Mouse (Mus musculus) limb, embryonic 11.5 days (tissue): ENCODE results near the gene Ptar1. TPM values are rescaled to one million over a fixed set of nuclear protein-coding genes. Genes with fewer than 3 reads are reported as not detected.

Source experiments
- ATAC-seq: fragments of 200-750 bp; cut with Nextera tagmentation; 2 replicates; pipeline ENCODE4 v1.8.0; 2017; ENCODE audit warnings: low read depth; ENCODE audit not compliant: insufficient number of reproducible peaks, low FRiP score, low TSS enrichment
- DNase-seq: peaks from one replicate; pipeline ENCODE4 v3.0.0-alpha.2; 2015; ENCODE audit warnings: low spot score
- H3K27ac ChIP-seq: fragments of 300-500 bp; sonication (generic); replicated peaks from 2 replicates; pipeline ENCODE4 v1.5.1; 2014; ENCODE audit warnings: low read depth, mild to moderate bottlenecking, low read length
- H3K27me3 ChIP-seq: fragments of 300-500 bp; sonication (generic); 2 replicates; pipeline ENCODE4 v1.6.1; 2014; ENCODE audit warnings: mild to moderate bottlenecking, low read length, mixed read lengths; ENCODE audit not compliant: control insufficient read depth, insufficient read depth
- H3K36me3 ChIP-seq: fragments of 300-500 bp; sonication (generic); 2 replicates; pipeline ENCODE4 v1.6.1; 2014; ENCODE audit warnings: mild to moderate bottlenecking, low read length, moderate library complexity, mixed read lengths; ENCODE audit not compliant: control insufficient read depth, insufficient read depth
- H3K4me1 ChIP-seq: fragments of 300-500 bp; sonication (generic); 2 replicates; pipeline ENCODE4 v1.6.1; 2014; ENCODE audit warnings: low read length, mixed read lengths; ENCODE audit not compliant: control insufficient read depth, insufficient read depth
- H3K4me2 ChIP-seq: fragments of 300-500 bp; sonication (generic); 2 replicates; pipeline ENCODE4 v1.6.1; 2014; ENCODE audit warnings: low read depth, mild to moderate bottlenecking, moderate library complexity; ENCODE audit not compliant: severe bottlenecking
- H3K4me3 ChIP-seq: fragments of 300-500 bp; sonication (generic); 2 replicates; pipeline ENCODE4 v1.5.1; 2014; ENCODE audit warnings: low read depth, low read length
- H3K9ac ChIP-seq: fragments of 300-500 bp; sonication (generic); 2 replicates; pipeline ENCODE4 v1.6.1; 2014; ENCODE audit warnings: mild to moderate bottlenecking, low read length
- H3K9me3 ChIP-seq: fragments of 300-500 bp; sonication (generic); 2 replicates; pipeline ENCODE4 v1.6.1; 2016; ENCODE audit warnings: low read length; ENCODE audit not compliant: control insufficient read depth
- WGBS: fragments of 180-500 bp; shearing (Covaris S2); extraction: QIAGEN DNeasy Blood & Tissue Kit; methylation state at CpG from one replicate; pipeline ENCODE4 v1.1.7; 2014; 5-methylcytosine and 5-hydroxymethylcytosine counted together
- polyA plus RNA-seq: library from polyadenylated mRNA; unstranded; fragments of >200 nt; fragmentation: Nextera tagmentation; extraction: Ambion mirVana; gene quantifications from 2 replicates; pipeline ENCODE4 v1.2.1, GENCODE M21; 2014

Ptar1 gene
- polyA plus RNA-seq, 1 experiment from 2014 or later = 7.3 TPM

DNA sequence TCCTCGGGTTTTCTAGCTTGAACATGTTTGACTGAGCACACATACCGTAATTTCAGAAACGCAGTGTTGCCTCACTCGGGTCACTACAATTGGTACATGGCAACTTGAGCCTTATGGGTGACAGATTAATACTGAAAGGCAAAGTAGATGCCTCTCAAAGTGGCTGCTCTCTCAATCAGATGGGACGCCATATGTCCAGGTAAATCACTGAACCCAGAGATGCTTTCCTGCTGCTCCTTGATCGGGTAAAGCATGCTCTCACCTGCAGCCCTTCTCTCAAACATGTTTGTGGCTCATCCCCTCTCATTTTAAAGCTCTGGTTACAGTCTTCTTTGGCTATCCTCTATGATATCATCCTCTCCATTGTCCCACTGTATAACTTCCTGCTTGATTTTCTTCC, 76.1 kb downstream of the Ptar1 start:
- Histone ChIP-seq H3K36me3 (no peaks in the 10 kb centered on the region), H3K4me3 (no peak overlapping the region), H3K9ac (no peak overlapping the region), H3K4me2 (no peak overlapping the region), H3K9me3 (no peaks in the 10 kb centered on the region), H3K27me3 (peaks cover 15% of the 10 kb centered on the region), H3K27ac (no peak overlapping the region), H3K4me1 (no peaks in the 10 kb centered on the region)
- WGBS = 84% methylated on average over 6 of the region's 6 CpGs
- DNase-seq (no peak), ATAC-seq (no peak)

DNA sequence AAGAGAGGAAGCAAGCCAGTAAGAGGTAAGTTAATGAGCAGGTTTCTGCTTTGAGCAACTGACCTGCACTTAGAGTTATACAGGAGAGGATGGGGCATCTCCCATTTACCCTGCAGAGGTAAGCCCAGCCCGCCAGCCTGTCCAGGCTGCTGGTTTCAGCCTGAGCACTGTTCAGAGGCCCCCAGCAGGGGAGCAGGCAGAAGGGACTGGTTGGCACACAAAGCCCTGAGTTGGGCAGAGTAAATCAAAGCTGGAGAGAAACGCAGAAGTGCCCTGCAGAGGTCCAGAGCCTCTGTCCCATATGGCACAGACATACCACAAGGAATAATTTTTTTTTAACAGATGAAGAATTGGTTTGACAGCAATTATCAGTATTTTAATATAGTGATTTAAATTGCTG, 76.8 kb downstream of the Ptar1 start:
- WGBS = 66% methylated on average over 2 of the region's 2 CpGs
- Histone ChIP-seq H3K4me2 (no peak overlapping the region), H3K4me1 (no peaks in the 10 kb centered on the region), H3K27me3 (peaks cover 15% of the 10 kb centered on the region), H3K4me3 (no peak overlapping the region), H3K9me3 (no peaks in the 10 kb centered on the region), H3K9ac (no peak overlapping the region), H3K36me3 (no peaks in the 10 kb centered on the region), H3K27ac (no peak overlapping the region)
- no peak for DNase-seq
- ATAC-seq = no peak

DNA sequence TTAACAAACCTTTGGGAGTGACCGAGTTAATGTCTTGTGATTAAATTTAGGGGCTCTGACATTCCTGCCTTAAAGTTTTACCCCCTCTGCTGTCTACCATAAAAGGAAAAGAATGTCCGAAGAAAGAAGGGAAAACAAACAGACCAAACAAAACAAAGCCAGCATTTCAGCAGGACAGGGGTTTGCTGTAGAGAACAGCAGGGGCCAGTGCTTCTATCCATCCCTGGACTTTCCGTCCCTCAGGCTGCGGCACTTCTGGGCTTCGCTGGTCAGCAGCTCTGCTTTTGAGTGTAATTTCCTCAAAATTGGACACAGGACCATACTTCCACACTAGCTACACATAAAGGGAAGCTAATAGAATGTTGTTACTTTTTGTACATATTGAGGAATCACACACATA, 81.6 kb downstream of the Ptar1 start:
- no peak overlapping the region for H3K4me2 ChIP-seq
- no peaks in the 10 kb centered on the region for H3K36me3 ChIP-seq
- H3K4me1 ChIP-seq = no peaks in the 10 kb centered on the region
- H3K27me3 ChIP-seq = no peaks in the 10 kb centered on the region
- no peak overlapping the region for H3K9ac ChIP-seq
- DNase-seq (no peak), ATAC-seq (no peak)
- 85% methylated on average over 5 of the region's 5 CpGs for WGBS
- H3K4me3 ChIP-seq = no peak overlapping the region
- H3K27ac ChIP-seq = no peak overlapping the region
- no peaks in the 10 kb centered on the region for H3K9me3 ChIP-seq

DNA sequence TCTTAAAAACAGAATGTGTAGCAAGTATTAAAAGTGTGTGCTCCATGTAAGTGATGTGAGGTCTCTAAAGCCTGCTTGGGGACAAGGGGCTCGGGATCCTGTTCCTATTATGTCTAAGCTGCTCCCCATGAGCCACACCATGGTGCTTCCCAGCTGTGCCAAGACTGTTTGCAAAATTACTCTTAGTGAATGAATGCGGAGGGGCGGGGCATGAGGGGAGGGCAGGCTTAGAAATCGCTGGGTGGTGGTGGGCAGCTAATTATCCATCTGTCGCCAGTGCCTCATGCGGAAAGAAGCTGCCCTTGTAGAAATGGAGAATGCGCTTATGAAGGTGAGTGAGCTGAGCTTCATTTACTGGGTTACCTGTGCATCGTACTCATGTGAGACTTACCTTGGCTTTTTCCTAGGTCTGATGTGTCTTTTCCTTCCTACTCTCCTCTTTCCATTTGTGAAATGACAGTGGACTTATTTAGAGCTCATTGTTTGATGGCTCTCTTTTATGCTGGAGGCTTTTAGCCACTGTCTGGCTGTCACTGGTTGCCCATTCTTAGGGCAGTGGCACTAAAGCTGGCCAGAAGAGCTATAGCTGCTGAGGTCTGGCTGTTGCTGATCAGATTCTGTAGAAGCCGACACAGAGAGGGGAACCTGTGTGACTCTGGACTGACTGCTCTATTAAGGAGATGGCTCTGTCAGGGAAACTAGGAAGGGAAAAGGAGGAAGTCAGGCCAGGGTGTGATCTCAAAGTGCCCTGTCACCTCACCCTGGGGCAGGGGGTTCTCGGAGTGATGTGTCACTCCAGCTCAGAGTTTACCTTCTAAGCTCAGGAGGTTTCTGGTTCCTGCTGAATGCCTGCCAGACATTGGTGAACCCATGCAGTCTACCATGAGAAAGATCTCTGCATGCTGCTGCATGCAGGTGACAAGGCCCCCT, 83.5 kb downstream of the Ptar1 start:
- ATAC-seq = no peak
- 71% methylated on average over 10 of the region's 10 CpGs for WGBS
- no peaks in the 10 kb centered on the region for H3K9me3 ChIP-seq

DNA sequence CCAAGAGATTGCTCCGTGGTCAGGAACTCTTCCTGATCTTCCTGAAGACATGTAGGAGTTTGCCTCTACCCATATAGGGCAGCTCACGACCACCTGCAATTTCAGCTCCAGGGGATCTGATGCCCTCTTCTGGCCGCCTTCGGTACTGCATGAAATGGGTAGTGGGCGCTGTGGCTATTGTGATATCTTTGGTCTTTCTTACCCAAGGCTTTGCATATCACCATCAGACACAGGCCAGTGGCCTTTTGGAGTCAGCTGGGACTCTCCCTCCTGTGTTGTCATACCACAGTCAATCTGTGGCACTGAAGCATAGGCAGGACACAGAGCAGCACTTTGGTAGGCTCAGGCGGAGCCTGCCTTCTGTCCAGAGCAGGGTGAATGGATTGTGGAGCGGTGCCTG, 84.7 kb downstream of the Ptar1 start:
- no peak overlapping the region for H3K4me2 ChIP-seq
- H3K4me3 ChIP-seq = no peak overlapping the region
- H3K4me1 ChIP-seq = no peaks in the 10 kb centered on the region
- no peak overlapping the region for H3K27ac ChIP-seq
- ATAC-seq (no peak), DNase-seq (peak; percentile 42)
- 66% methylated on average over 7 of the region's 7 CpGs for WGBS
- no peaks in the 10 kb centered on the region for H3K9me3 ChIP-seq
- no peak overlapping the region for H3K9ac ChIP-seq
- H3K36me3 ChIP-seq = no peaks in the 10 kb centered on the region
- H3K27me3 ChIP-seq = no peaks in the 10 kb centered on the region

More for the DNA sequence above, 83.5 kb downstream of the Ptar1 start:
- no peaks in the 10 kb centered on the region for H3K4me1 ChIP-seq
- DNase-seq = no peak
- no peaks in the 10 kb centered on the region for H3K36me3 ChIP-seq
- H3K27ac ChIP-seq = no peak overlapping the region
- no peak overlapping the region for H3K4me2 ChIP-seq
- no peak overlapping the region for H3K4me3 ChIP-seq
- no peaks in the 10 kb centered on the region for H3K27me3 ChIP-seq
- no peak overlapping the region for H3K9ac ChIP-seq

DNA sequence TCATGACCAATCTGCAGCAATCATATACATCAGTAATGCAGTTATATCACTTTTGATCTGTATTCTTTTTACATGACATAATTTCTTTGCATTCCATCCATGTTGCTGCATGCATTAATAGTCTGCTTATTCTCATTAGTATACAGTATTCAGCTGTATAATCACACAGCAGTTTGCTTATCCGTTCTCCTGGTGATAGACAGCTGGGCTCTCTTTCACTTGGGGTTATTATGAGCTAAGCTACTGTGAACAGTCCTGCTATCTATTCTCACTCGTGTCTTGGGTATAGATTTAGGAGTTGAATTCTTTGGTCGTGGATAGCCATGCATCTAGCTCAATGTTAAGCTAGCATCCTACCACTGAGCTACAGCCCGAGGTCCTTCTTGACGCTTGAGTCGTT, 88.1 kb downstream of the Ptar1 start:
- Histone ChIP-seq H3K27ac (no peak overlapping the region), H3K9ac (no peak overlapping the region), H3K4me2 (no peak overlapping the region), H3K27me3 (no peaks in the 10 kb centered on the region), H3K4me3 (no peak overlapping the region), H3K4me1 (no peaks in the 10 kb centered on the region), H3K9me3 (no peaks in the 10 kb centered on the region), H3K36me3 (no peaks in the 10 kb centered on the region)
- 92% methylated on average over 6 of the region's 6 CpGs for WGBS
- DNase-seq = no peak
- ATAC-seq = no peak

DNA sequence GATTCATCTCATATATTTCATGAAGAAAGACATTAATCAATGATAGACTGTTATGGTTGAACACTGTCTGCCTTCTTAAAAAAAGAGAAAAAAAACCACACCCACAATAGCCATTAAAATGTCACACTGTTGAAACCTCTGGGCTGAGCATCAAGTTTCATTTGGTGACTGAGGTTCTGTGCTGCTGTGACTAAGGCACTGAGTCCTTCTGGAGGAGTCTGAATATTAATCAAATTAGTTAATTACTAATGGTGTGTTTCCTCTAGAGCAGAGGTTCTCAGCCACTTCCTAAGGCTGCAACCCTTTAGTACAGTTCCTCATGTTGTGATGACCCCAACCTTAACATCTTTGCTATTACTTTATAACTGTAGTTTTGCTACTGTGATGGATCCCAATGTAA, 91.9 kb downstream of the Ptar1 start:
- no peak for ATAC-seq

DNA sequence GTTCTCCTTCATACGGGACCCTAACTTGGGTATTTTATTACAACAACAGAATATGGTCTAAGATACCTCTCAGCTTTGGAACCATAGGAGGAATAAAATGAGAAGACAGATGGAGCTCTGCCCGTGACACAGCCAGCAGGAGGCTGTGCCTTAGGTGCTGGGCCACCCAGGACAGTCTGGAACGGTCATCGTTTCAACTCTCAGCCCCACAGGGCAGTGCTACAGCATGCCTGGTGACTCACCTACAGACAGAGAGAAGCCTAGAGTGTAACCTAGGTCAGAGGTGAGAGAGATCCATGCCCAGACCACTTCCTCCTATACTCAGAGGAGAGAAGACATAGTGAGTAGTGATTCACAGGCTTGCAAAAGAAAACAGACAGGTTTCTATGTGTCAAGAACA, 92.9 kb downstream of the Ptar1 start:
- H3K9ac ChIP-seq = no peak overlapping the region
- H3K4me3 ChIP-seq = no peak overlapping the region
- 81% methylated on average over 4 of the region's 4 CpGs for WGBS
- ATAC-seq = no peak
- H3K36me3 ChIP-seq = no peaks in the 10 kb centered on the region
- H3K9me3 ChIP-seq = no peaks in the 10 kb centered on the region
- no peaks in the 10 kb centered on the region for H3K4me1 ChIP-seq
- DNase-seq = no peak
- H3K4me2 ChIP-seq = no peak overlapping the region
- no peak overlapping the region for H3K27ac ChIP-seq
- no peaks in the 10 kb centered on the region for H3K27me3 ChIP-seq

More for the DNA sequence above, 91.9 kb downstream of the Ptar1 start:
- Histone ChIP-seq H3K4me1 (no peaks in the 10 kb centered on the region), H3K27ac (no peak overlapping the region), H3K36me3 (no peaks in the 10 kb centered on the region), H3K9me3 (no peaks in the 10 kb centered on the region), H3K9ac (no peak overlapping the region), H3K4me3 (no peak overlapping the region), H3K4me2 (no peak overlapping the region), H3K27me3 (no peaks in the 10 kb centered on the region)
- DNase-seq = no peak
